Mouse (Mus musculus): Measurements from ENCODE around the gene Slf1.
"Not testable (repeated sequence)": the region's sequence is repeated elsewhere in the genome, so short reads cannot be mapped to it uniquely, and the experiment has no call there.

Gene Slf1

GRCm38 (mm10) chr13:77134931-77135620, at the start of gene Slf1, which contains the start of gene 2210408I21Rik:
Gene Slf1, minus strand, starts transcription at chr13:77135473.
Gene 2210408I21Rik, plus strand, starts transcription at chr13:77135540.
- DNase-seq (ENCODE audit: low read depth, low spot score): peak; percentile 63

GRCm38 (mm10) chr13:77177931-77178330, 42.7 kb upstream of the Slf1 start:
- no peak for DNase-seq (ENCODE audit: low read depth, low spot score)

GRCm38 (mm10) chr13:77140890-77141289, 5.6 kb upstream of the Slf1 start:
- DNase-seq (ENCODE audit: low read depth, low spot score): no peak

- DNase-seq (ENCODE audit: low read depth, low spot score): no peak
Observed at GRCm38 (mm10) chr13:77135621-77135981, 328 bp upstream of the Slf1 start.

- no peak for DNase-seq (ENCODE audit: low read depth, low spot score)
Observed at GRCm38 (mm10) chr13:77131132-77131531, 4.1 kb downstream of the Slf1 start.

- DNase-seq (ENCODE audit: low read depth, low spot score): no peak
Observed at GRCm38 (mm10) chr13:77128240-77128639, 7.0 kb downstream of the Slf1 start.

GRCm38 (mm10) chr13:77125159-77125558, 10.1 kb downstream of the Slf1 start:
- DNase-seq (ENCODE audit: low read depth, low spot score): no peak

GRCm38 (mm10) chr13:77118695-77119094, 16.6 kb downstream of the Slf1 start:
- DNase-seq (ENCODE audit: low read depth, low spot score): no peak

- DNase-seq (ENCODE audit: low read depth, low spot score): no peak
Observed at GRCm38 (mm10) chr13:77107734-77108133, 27.5 kb downstream of the Slf1 start.

- DNase-seq (ENCODE audit: low read depth, low spot score): not testable (repeated sequence)
Observed at GRCm38 (mm10) chr13:77092876-77093275, 42.4 kb downstream of the Slf1 start.

- no peak for DNase-seq (ENCODE audit: low read depth, low spot score)
Observed at GRCm38 (mm10) chr13:77072030-77072429, 63.2 kb downstream of the Slf1 start.

GRCm38 (mm10) chr13:77068847-77069246, 66.4 kb downstream of the Slf1 start:
- DNase-seq (ENCODE audit: low read depth, low spot score): no peak

- no peak for DNase-seq (ENCODE audit: low read depth, low spot score)
Observed at GRCm38 (mm10) chr13:77063221-77063620, 72.1 kb downstream of the Slf1 start.

GRCm38 (mm10) chr13:77049736-77050135, 85.5 kb downstream of the Slf1 start:
- DNase-seq (ENCODE audit: low read depth, low spot score): no peak

GRCm38 (mm10) chr13:77048461-77048860, 86.8 kb downstream of the Slf1 start:
- no peak for DNase-seq (ENCODE audit: low read depth, low spot score)

- no peak for DNase-seq (ENCODE audit: low read depth, low spot score)
Observed at GRCm38 (mm10) chr13:77047179-77047931, 87.9 kb downstream of the Slf1 start.

GRCm38 (mm10) chr13:77046416-77046815, 88.9 kb downstream of the Slf1 start:
- no peak for DNase-seq (ENCODE audit: low read depth, low spot score)

GRCm38 (mm10) chr13:77045375-77045774, 89.9 kb downstream of the Slf1 start:
- no peak for DNase-seq (ENCODE audit: low read depth, low spot score)

GRCm38 (mm10) chr13:77043375-77043774, 91.9 kb downstream of the Slf1 start:
- DNase-seq (ENCODE audit: low read depth, low spot score): no peak

- no peak for DNase-seq (ENCODE audit: low read depth, low spot score)
Observed at GRCm38 (mm10) chr13:77029594-77029993, 105.7 kb downstream of the Slf1 start.

GRCm38 (mm10) chr13:77018851-77019250, 116.4 kb downstream of the Slf1 start:
- DNase-seq (ENCODE audit: low read depth, low spot score): no peak

- DNase-seq (ENCODE audit: low read depth, low spot score): no peak
Observed at GRCm38 (mm10) chr13:77003684-77004083, 131.6 kb downstream of the Slf1 start.

GRCm38 (mm10) chr13:77002628-77003027, 132.6 kb downstream of the Slf1 start:
- DNase-seq (ENCODE audit: low read depth, low spot score): no peak

All from c-Kit-negative CD71-positive TER-119-positive erythroid progenitor cells, embryonic 14.5 days (primary cell).